Mouse (Mus musculus) liver, embryonic 12.5 days (tissue): ENCODE measurements around the gene Arrdc2. TPM values are rescaled to one million over a fixed set of nuclear protein-coding genes. Genes with fewer than 3 reads are reported as not detected.

Experiments used
- ATAC-seq: fragments of 200-750 bp; cut with Nextera tagmentation; 2 replicates; pipeline ENCODE4 v1.8.0; 2017; ENCODE audit warnings: moderate number of reproducible peaks, mild to moderate bottlenecking, moderate library complexity
- H3K27ac ChIP-seq: fragments of 300-500 bp; sonication (generic); 2 replicates; pipeline ENCODE4 v1.5.1; 2016; ENCODE audit warnings: mild to moderate bottlenecking
- H3K27me3 ChIP-seq: fragments of 300-500 bp; sonication (generic); replicated peaks from 2 replicates; pipeline ENCODE4 v1.6.1; 2016; ENCODE audit warnings: mild to moderate bottlenecking, moderate library complexity
- H3K36me3 ChIP-seq: fragments of 300-500 bp; sonication (generic); 2 replicates; pipeline ENCODE4 v1.6.1; 2016; ENCODE audit warnings: mild to moderate bottlenecking, moderate library complexity
- H3K4me1 ChIP-seq: fragments of 300-500 bp; sonication (generic); 2 replicates; pipeline ENCODE4 v1.6.1; 2016
- H3K4me2 ChIP-seq: fragments of 300-500 bp; sonication (generic); 2 replicates; pipeline ENCODE4 v1.6.1; 2016; ENCODE audit warnings: mild to moderate bottlenecking, moderate library complexity
- H3K4me3 ChIP-seq: fragments of 300-500 bp; sonication (generic); 2 replicates; pipeline ENCODE4 v1.5.1; 2016; ENCODE audit warnings: mild to moderate bottlenecking, moderate library complexity
- H3K9ac ChIP-seq: fragments of 300-500 bp; sonication (generic); 2 replicates; pipeline ENCODE4 v1.6.1; 2016; ENCODE audit warnings: mild to moderate bottlenecking, moderate library complexity
- H3K9me3 ChIP-seq: fragments of 300-500 bp; sonication (generic); replicated peaks from 2 replicates; pipeline ENCODE4 v1.6.1; 2016; ENCODE audit warnings: mild to moderate bottlenecking, moderate library complexity
- WGBS: fragments of 180-500 bp; shearing (Covaris S2); methylation state at CpG from one replicate; pipeline ENCODE4 v1.1.7; 2016; ENCODE audit not compliant: insufficient replicate concordance; 5-methylcytosine and 5-hydroxymethylcytosine counted together
- polyA plus RNA-seq: library from polyadenylated mRNA; unstranded; fragments of >200 nt; fragmentation: Nextera tagmentation; extraction: Ambion mirVana; gene quantifications from 2 replicates; pipeline ENCODE4 v1.2.1, GENCODE M21; 2016

The Arrdc2 gene
- polyA plus RNA-seq, 1 experiment from 2014 or later: 16.1 TPM

DNA sequence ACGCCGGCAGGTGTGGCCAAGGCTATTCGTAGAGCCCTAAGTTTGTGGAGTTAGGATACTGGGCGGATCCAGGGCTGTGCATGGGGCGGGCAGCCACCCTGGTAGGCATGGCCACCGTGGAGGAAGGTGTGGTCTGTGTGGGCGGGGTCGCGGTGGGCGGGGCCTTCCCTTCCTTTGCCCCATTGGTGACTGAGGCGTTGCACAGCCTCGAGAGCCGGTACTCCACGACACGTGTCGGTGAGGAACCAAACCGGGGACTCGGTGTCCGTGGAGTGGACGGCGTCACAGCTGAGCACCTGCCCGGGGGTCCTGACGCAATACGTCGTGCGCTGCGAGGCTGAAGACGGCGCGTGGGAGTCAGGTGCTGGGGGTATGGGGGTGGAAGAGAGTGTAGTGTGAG is 22.8 kb downstream of the Arrdc2 start:
- Histone ChIP-seq H3K27me3 (peaks cover 87% of the 10 kb centered on the region), H3K4me3 (peak overlapping the region; percentile 26; the same call in 1 of the 2 replicates), H3K4me2 (peak overlapping the region; percentile 64), H3K4me1 (peaks cover 35% of the 10 kb centered on the region), H3K9ac (peak overlapping the region; percentile 45), H3K36me3 (no peaks in the 10 kb centered on the region), H3K27ac (no peak overlapping the region), H3K9me3 (no peaks in the 10 kb centered on the region)
- WGBS: 6% methylated on average over 30 of the region's 30 CpGs
- ATAC-seq: peak; percentile 82

DNA sequence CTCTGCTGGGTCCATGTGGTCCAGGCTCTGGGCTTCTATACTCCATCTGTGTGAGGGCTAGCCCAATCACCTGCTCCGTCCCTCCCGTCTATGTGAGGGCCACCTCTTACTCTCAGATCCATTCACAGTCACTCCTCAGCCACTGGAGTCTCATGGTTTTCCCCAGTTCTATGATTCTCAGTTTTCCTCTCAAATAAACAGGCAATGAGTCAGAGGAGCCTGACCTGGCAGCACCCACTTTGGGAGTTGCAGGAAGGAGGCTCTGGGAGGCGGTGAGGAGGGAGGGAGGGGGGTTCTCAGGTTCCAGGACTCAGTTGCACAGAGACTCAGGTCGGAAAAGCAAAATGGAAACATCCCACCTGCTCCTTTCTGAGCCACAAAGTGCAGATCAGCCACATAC is 26.6 kb downstream of the Arrdc2 start:
- Histone ChIP-seq H3K27me3 (peaks cover 82% of the 10 kb centered on the region), H3K4me3 (no peak overlapping the region), H3K36me3 (no peaks in the 10 kb centered on the region), H3K27ac (no peak overlapping the region), H3K9me3 (no peaks in the 10 kb centered on the region), H3K9ac (no peak overlapping the region; the same call in 1 of the 2 replicates), H3K4me1 (peaks cover 36% of the 10 kb centered on the region), H3K4me2 (no peak overlapping the region)
- ATAC-seq: no peak
- 60% methylated on average over 4 of the region's 4 CpGs for WGBS

DNA sequence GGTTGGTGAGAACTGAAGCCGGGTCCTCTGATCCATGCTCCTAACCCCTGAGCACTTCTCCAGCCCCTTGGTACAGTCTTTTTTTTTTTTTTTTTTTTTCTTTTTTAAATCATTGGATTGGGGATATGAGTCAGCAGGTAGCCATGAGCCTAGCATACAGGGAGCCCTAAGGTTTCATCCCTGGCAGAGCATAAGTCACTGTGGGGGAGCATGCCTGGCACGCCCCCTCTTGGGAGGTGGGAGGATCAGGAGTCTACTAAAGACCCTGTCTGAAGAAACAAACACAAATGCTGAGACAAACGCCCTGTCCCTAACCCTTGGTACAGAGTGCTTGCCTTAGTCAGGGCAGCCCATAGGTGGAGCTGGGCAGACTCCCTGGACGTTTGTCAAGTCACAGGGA is 27.5 kb downstream of the Arrdc2 start:
- Histone ChIP-seq H3K9me3 (no peaks in the 10 kb centered on the region), H3K4me2 (no peak overlapping the region), H3K9ac (no peak overlapping the region), H3K4me3 (no peak overlapping the region), H3K4me1 (peaks cover 41% of the 10 kb centered on the region), H3K36me3 (no peaks in the 10 kb centered on the region), H3K27ac (no peak overlapping the region), H3K27me3 (peaks cover 77% of the 10 kb centered on the region)
- 44% methylated on average over 4 of the region's 4 CpGs for WGBS
- no peak for ATAC-seq

- 37% methylated on average over 20 of the region's 20 CpGs for WGBS
- no peak for ATAC-seq
- H3K27me3 ChIP-seq: peaks cover 75% of the 10 kb centered on the region
- no peak overlapping the region for H3K4me2 ChIP-seq
- H3K36me3 ChIP-seq: no peaks in the 10 kb centered on the region
- no peak overlapping the region for H3K4me3 ChIP-seq
- H3K27ac ChIP-seq: no peak overlapping the region
- no peak overlapping the region for H3K9ac ChIP-seq
- no peaks in the 10 kb centered on the region for H3K9me3 ChIP-seq
- peaks cover 41% of the 10 kb centered on the region for H3K4me1 ChIP-seq
These were observed 28.4 kb downstream of the Arrdc2 start for GRCm38 (mm10) chr8:70810962-70811680.

GRCm38 (mm10) chr8:70808955-70809701 is 30.4 kb downstream of the Arrdc2 start:
- Histone ChIP-seq H3K4me3 (no peak overlapping the region), H3K9ac (no peak overlapping the region), H3K9me3 (no peaks in the 10 kb centered on the region), H3K4me1 (peaks cover 60% of the 10 kb centered on the region), H3K27ac (no peak overlapping the region), H3K4me2 (no peak overlapping the region), H3K36me3 (no peaks in the 10 kb centered on the region), H3K27me3 (peaks cover 59% of the 10 kb centered on the region)
- WGBS: 66% methylated on average over 8 of the region's 8 CpGs
- no peak for ATAC-seq

DNA sequence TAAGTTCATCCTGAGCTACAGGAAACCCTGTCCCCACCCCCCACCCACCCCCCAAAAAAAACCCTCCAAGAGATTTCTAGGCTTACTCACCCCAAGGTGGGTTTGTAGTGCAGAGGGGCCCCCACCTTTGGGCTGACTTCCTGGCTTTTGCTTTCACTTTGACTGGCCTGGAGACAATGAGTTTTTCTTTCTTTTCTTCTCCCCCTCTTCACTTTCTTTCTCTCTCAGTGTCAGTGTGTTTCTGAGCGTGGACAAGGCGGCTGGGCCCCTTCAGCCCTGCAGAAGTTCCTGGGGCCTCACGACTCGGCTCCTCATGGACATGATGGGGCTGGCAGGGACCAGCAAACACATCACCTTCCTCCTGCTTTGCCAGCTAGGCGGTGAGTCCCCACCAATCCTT is 31.3 kb downstream of the Arrdc2 start, which contains the start of gene Il12rb1:
Gene Il12rb1, plus strand, starts transcription at position 211 of the 400 bp plus-strand sequence.
- Histone ChIP-seq H3K4me2 (peak within 1 kb of the TSS; percentile 32), H3K4me1 (peaks cover 69% of the 10 kb centered on the region)

DNA sequence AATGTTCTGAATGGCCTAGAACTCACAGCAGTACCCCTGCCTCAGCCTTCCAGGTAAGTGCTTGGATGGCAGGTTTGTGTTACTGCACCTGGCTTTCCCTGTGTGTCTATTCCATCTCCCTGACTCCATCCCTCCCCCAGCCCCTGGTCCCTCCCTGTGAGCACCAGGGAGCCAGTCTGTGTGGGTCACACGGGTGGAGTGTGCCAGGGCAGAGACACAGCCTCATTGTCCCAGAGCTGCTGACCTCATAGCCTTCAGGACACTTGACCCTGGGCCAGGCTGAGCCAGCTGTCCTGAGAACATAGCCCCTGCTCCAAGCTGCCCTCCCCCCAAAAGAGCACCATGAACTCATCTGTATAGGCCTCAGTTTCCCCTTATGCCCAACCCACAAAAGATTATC is 32.2 kb downstream of the Arrdc2 start:
- H3K4me1 ChIP-seq: peaks cover 78% of the 10 kb centered on the region
- peak overlapping the region; percentile 35; the same call in 1 of the 2 replicates for H3K9ac ChIP-seq
- peak overlapping the region; percentile 32 for H3K4me2 ChIP-seq
- H3K27me3 ChIP-seq: peaks cover 58% of the 10 kb centered on the region
- 76% methylated on average over 1 of the region's 1 CpGs for WGBS
- no peak overlapping the region for H3K4me3 ChIP-seq
- no peak for ATAC-seq
- H3K27ac ChIP-seq: 0 out of 2 replicates have a peak overlapping the region, but pooled peaks have one; percentile 56
- no peaks in the 10 kb centered on the region for H3K36me3 ChIP-seq
- H3K9me3 ChIP-seq: no peaks in the 10 kb centered on the region

More for the DNA sequence above, 31.3 kb downstream of the Arrdc2 start, which contains the start of gene Il12rb1:
- H3K9ac ChIP-seq: peak within 1 kb of the TSS; percentile 35; the same call in 1 of the 2 replicates
- WGBS: 47% methylated on average over 5 of the region's 5 CpGs
- H3K27me3 ChIP-seq: peaks cover 58% of the 10 kb centered on the region
- H3K4me3 ChIP-seq: no peak within 1 kb of the TSS
- H3K9me3 ChIP-seq: no peaks in the 10 kb centered on the region
- ATAC-seq: no peak
- H3K27ac ChIP-seq: 0 out of 2 replicates have a peak within 1 kb of the TSS, but pooled peaks have one; percentile 56
- H3K36me3 ChIP-seq: no peaks in the 10 kb centered on the region

DNA sequence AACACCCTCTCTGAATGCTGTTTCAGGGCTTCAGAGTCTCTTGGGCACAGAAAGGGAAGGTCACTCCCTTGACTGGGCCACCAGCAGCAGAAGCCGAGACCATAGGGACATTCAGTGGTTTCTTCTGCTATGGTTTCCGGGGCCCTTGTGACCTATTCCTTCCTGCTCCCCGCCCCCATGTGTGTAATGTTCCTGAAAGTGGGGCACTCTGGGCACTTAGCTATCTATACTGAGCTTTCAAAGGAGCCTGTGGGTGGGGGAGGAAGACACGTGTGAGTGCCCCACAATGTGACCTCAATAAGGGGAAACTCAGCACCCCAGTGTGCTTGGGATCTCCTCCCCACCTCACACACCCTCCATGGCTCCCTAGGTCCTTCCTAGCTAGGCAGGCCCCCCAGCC is 33.0 kb downstream of the Arrdc2 start:
- Histone ChIP-seq H3K9me3 (no peaks in the 10 kb centered on the region), H3K9ac (0 out of 2 replicates have a peak overlapping the region, but pooled peaks have one; percentile 27), H3K4me1 (peaks cover 85% of the 10 kb centered on the region), H3K27me3 (peaks cover 60% of the 10 kb centered on the region), H3K27ac (peak overlapping the region; percentile 56; the same call in 1 of the 2 replicates), H3K4me3 (no peak overlapping the region), H3K36me3 (no peaks in the 10 kb centered on the region), H3K4me2 (peak overlapping the region; percentile 32)
- ATAC-seq: no peak
- WGBS: 22% methylated on average over 4 of the region's 4 CpGs

DNA sequence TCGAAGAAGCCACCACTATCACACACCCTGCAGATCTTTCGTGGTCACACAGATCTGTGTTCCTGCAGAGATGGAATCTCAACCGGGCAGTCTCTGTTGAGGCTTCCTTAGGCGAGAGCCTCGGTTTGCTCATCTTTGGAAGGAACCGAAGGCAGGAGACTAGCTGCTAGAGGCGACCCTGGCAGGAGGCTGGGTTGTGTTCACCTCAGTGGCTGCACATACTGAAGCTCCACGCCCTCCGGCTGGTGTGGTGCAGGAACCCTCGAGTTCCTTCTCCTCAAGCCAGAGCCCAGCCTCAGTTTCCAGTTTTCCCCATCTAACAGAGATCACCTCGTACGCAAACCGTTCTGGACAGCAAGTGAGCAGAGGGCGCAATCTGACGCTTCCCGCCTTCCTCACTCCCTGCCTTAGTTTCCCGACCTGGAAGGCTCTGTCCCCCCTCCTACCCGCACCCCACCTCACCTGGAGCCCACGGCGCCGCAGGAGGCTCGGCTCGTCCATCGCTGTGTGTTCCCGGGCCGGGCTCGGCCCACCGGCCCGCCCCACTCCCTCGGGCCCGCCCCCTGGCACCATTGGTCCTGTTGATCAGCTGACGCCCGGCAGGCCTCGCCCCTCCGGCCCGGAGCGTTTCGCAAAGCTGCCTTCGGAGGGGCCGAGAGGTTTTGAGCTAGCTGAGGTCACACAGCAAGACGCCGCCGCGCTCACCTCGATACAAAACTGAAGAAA is 34.9 kb downstream of the Arrdc2 start, which contains the start of gene Mast3:
Gene Mast3, minus strand, starts transcription at position 574 of the 726 bp plus-strand sequence.
- H3K9ac ChIP-seq: peak within 1 kb of the TSS; percentile 75
- no peaks in the 10 kb centered on the region for H3K36me3 ChIP-seq
- H3K4me3 ChIP-seq: peak within 1 kb of the TSS; percentile 68
- H3K27ac ChIP-seq: peak within 1 kb of the TSS; percentile 78
- peak within 1 kb of the TSS; percentile 99 for H3K4me2 ChIP-seq
- WGBS: under 1% methylated on average over 45 of the region's 45 CpGs
- H3K9me3 ChIP-seq: no peaks in the 10 kb centered on the region
- ATAC-seq: peak; percentile 87
- H3K27me3 ChIP-seq: peaks cover 66% of the 10 kb centered on the region
- peaks cover 85% of the 10 kb centered on the region for H3K4me1 ChIP-seq

GRCm38 (mm10) chr8:70803761-70804480 is 35.6 kb downstream of the Arrdc2 start:
- Histone ChIP-seq H3K4me1 (peaks cover 83% of the 10 kb centered on the region), H3K4me2 (peak overlapping the region; percentile 99), H3K36me3 (no peaks in the 10 kb centered on the region), H3K4me3 (peak overlapping the region; percentile 68), H3K9me3 (no peaks in the 10 kb centered on the region), H3K27ac (peak overlapping the region; percentile 78), H3K27me3 (peaks cover 66% of the 10 kb centered on the region), H3K9ac (peak overlapping the region; percentile 75)
- ATAC-seq: peak; percentile 54
- WGBS: 1% methylated on average over 38 of the region's 47 CpGs
